Mouse (Mus musculus) lung, postnatal 0 days (tissue): ENCODE measurements around the gene Ntn1.

ENCODE experiments used
- CTCF ChIP-seq: IDR thresholded peaks from 2 replicates; pipeline ENCODE4 v1.5.1; 2016; ENCODE audit warnings: antibody characterized with exemption, mild to moderate bottlenecking
- EP300 ChIP-seq: IDR thresholded peaks from 2 replicates; pipeline ENCODE4 v1.6.1; 2016; ENCODE audit warnings: antibody characterized with exemption, mild to moderate bottlenecking, control low read depth

- TF ChIP-seq CTCF (no peak), EP300 (no peak)
Measured at GRCm38 (mm10) chr11:68215206-68215912, 185.3 kb downstream of the Ntn1 start.
